Mouse (Mus musculus) ovary, postnatal 10 days (tissue): ENCODE results near the gene Wdsub1.

Source experiments
- DNase-seq: peaks from one replicate; pipeline ENCODE4 v3.0.0; 2022; ENCODE audit warnings: low spot score

Wdsub1 gene

GRCm38 (mm10) chr2:59802722-59803387 lies 79.5 kb downstream of the Wdsub1 start:
- DNase-seq: no peak
